Mouse (Mus musculus) G1E (cell line): ENCODE results near the gene Efcab8.

Experiments used
- CTCF ChIP-seq: IDR thresholded peaks from 2 replicates; pipeline ENCODE4 v1.5.1; 2012; ENCODE audit warnings: low read depth, low read length, inconsistent platforms, mixed read lengths
- GATA1 ChIP-seq: IDR thresholded peaks from 2 replicates; pipeline ENCODE4 v1.6.1; 2012; ENCODE audit warnings: borderline replicate concordance, low read length, inconsistent platforms, mixed read lengths
- POLR2AphosphoS5 ChIP-seq: IDR thresholded peaks from 2 replicates; pipeline ENCODE4 v1.6.1; 2012; ENCODE audit warnings: low read depth, low read length, inconsistent platforms; ENCODE audit not compliant: insufficient replicate concordance
- TAL1 ChIP-seq: conservative IDR thresholded peaks from 2 replicates; pipeline ENCODE4 v1.6.1; 2012; ENCODE audit warnings: low read depth, low read length, inconsistent platforms, mixed read lengths

- no peak for TF ChIP-seq CTCF
- TF ChIP-seq GATA1, result no peak
- no peak for TF ChIP-seq TAL1
- TF ChIP-seq POLR2AphosphoS5, result no peak
Measured at GRCm38 (mm10) chr2:153833291-153833690, 53.6 kb downstream of the Efcab8 start.
